Comparison of ENCODE assay signal across 26 mouse cellular contexts in the genomic region with DNA sequence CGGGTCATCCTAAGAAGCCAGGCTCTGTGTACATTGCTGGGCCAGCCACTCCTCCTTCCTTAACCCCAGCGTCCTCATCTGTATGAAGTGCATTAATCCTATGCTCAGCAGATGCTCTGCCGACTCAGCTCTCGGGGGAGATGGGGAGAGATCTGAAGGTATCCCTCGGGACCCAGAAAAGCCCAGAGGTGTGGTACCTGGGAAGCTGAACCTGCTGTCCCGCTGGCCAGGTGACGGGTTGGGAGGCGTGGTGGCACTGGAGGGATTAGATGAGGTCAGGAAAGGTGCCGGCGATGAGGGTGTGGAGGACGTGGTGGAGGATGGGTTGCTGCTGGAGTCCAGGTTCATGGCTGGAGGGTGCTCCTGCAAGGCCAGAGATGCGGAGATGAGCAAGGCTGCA.
"Had no signal": no experiment of that assay in that cellular context is flagged by ENCODE, and none has a peak within 500 bp of the region (broad histone marks: within the 10 kb centered on the region; RNA-seq: fewer than 3 reads in every experiment).

No protein-coding gene starts in this region.

- DNase-seq: gastrocnemius, adult 2 months; gastrocnemius, postnatal 10 days; gastrocnemius, postnatal 25 days; heart, adult 2 months; heart, postnatal 14 days; heart, postnatal 4 days; kidney, adult 18-20 months; kidney, adult 8-10 months; kidney, postnatal 10 days; kidney, postnatal 25 days; kidney, postnatal 4 days; liver had no signal

- H3K27me3 ChIP-seq: heart, embryonic 12.5 days; heart, embryonic 15.5 days; hindbrain, embryonic 12.5 days; intestine, embryonic 15.5 days had no signal

- ATAC-seq: forebrain, embryonic 16.5 days; hindbrain, embryonic 16.5 days; inflammation-experienced regulatory T-cells, adult 6 months; intestine, embryonic 15.5 days; intestine, postnatal 0 days had no signal

- H3K9me3 ChIP-seq: heart, embryonic 10.5 days; heart, embryonic 12.5 days; heart, embryonic 15.5 days; hindbrain, embryonic 10.5 days; hindbrain, embryonic 12.5 days; intestine, embryonic 15.5 days; limb, embryonic 10.5 days; limb, embryonic 12.5 days had no signal

- H3K27ac ChIP-seq: heart, adult 2 months; heart, embryonic 10.5 days; heart, embryonic 15.5 days; hindbrain, embryonic 10.5 days; hindbrain, embryonic 12.5 days; hindbrain, embryonic 14.5 days; intestine, embryonic 15.5 days; left cerebral cortex, adult 2 months; limb, embryonic 10.5 days; limb, embryonic 12.5 days had no signal

- H3K4me2 ChIP-seq: heart, embryonic 12.5 days; heart, embryonic 15.5 days; hindbrain, embryonic 12.5 days; hindbrain, embryonic 14.5 days; intestine, embryonic 15.5 days; limb, embryonic 12.5 days had no signal

- H3K4me3 ChIP-seq: gastrocnemius, adult 2 months; heart, adult 2 months; heart, embryonic 10.5 days; heart, embryonic 12.5 days; heart, embryonic 15.5 days; hindbrain, embryonic 10.5 days; hindbrain, embryonic 12.5 days; intestine, embryonic 15.5 days; left cerebral cortex, adult 2 months; limb, embryonic 10.5 days; limb, embryonic 12.5 days had no signal

- H3K9ac ChIP-seq: heart, embryonic 12.5 days; heart, embryonic 15.5 days; hindbrain, embryonic 12.5 days; hindbrain, embryonic 14.5 days; intestine, embryonic 15.5 days; limb, embryonic 12.5 days had no signal

- H3K36me3 ChIP-seq: limb, embryonic 10.5 days had no signal
